Mouse (Mus musculus) cerebellum, postnatal 14 days (tissue): ENCODE results near the gene Plekha5.

ENCODE experiments used
- DNase-seq, 2 experiments: peaks; one replicate each; pipeline ENCODE4 v3.0.0; 2021; ENCODE audit warnings: mixed read lengths in 2 of 2

The Plekha5 gene

DNA sequence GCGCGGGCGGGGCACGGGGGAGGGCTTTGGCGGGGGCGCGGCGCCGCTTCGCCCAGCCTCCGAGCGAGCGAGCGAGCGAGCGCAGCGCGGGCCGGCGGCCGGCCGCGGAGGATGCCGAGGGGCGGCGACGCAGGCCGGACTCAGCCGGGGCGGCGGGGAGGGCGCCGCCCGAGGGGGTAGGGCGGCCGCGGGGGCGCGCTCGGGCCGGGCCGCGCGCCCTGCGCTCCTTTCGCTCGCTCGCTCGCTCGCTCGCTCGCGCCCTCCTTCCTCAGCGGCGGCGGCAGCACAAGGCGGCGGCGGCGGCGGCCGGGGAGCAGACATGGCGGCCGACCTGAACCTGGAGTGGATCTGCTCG is at the start of gene Plekha5:
Plekha5 (plus strand) TSS at position 209 of the 355 bp plus-strand sequence.
- DNase-seq, result peak; percentile 78 to 80

DNA sequence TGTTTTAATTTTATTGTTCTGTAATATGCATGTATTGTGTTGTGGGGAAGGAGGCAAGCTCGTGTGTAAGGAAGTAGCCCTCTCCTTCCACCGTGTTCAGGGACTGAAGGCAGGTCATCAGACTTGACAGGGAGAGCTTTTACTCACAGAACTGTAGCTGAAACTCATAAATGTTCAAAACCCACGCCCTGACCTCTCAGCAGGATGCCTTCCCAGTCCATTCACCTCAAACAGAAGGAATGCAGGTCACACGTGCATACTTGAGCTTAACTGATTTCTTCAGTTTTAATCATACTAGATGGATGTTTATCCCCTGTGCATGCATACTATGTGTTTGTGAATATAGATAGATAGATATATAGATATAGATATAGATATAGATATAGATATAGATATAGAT is 48.2 kb upstream of the Plekha5 start:
- no peak for DNase-seq

DNA sequence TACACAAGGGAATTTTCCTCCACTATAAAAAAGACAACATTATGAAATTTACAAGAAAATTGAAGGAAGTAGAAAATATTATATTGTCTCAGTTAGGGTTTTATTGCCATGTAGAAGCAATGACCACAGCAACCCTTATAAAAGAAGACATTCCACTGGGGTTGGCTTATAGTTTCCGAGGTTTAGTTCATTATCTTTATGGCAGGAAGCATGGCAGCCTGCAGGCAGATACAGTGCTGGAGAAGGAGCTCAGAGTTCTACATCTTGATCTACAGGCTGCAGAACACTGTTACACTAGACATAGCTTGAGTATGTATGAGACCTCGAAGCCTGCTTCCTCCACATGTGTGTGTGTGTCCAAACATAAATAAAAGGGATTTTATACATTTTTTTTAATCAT is 43.3 kb upstream of the Plekha5 start:
- DNase-seq, result no peak

DNA sequence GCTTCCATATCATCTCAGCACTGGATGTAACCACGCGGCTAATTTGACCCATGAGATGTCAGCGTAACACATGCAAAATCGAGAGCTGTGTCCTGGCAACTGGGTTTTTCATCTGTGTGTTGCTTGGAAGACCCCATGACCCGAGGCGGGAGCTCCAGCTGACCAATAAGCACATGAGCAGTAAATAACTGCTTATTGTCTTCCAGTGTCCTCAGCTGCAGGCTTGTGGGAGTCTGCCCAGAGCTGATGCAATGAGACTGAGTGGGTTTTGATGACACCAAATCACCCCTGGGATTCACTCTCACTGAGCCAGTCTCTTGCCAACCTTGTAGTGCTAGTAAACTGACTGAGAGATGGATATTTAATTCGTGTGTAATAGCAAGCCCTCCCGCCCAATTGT is 42.7 kb upstream of the Plekha5 start:
- DNase-seq, result no peak

DNA sequence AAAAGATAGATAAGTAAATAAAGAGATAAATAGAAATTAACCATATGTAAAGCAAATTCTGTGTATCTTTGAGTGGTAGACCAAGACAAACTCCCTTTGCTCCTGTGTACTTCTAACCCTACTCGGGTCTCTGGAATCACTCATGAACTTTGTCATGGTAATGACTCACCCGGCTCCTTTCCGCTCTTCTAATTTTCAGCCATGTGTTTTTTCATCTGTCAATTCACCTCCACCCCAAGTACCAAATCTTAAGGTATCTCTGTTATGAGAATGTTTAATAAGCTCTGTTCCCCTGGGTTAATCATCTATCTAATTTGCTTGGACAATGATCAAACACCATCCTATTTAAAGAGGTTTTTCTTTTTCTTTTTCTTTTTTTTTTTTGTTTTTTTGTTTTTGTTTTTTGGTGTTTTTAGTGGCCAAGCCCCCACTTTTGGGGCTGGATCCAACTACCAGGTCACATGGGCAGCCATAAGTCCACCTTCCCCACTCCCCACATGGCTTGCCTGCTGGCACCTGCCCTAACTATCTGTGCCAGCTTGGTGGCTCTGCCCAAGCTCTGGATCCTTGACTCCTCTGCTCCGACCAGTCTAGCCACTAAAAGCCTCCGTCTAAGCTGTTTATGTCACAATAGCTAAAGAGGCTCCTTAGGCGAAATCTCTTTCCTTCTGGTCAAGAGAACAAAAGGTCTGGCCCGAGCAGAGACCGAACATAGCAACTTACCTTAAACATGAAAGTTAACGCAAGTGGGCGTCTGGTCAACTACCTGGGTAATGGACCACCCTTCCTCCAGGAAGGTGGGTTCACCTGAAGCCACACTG is 40.1 kb upstream of the Plekha5 start:
- peak; percentile 42 to 52 for DNase-seq

DNA sequence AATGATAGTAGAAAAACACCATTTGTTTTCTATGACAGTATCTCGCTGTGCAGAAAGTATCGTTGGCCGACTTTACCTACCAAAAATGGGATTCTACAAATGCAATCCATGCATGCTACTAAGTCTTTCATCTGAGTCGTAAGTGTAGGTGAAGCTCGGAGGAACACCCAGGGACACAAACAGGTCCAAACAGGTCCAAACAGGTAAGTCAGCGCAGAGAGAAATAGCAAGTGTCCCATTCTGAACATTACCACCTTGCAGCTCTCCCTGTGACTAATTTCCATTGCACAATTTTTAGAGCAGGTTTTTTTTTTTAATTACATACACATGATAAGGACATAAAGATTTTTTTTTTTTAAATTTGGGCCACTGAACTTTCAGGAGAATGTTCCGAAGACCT is 27.2 kb upstream of the Plekha5 start:
- DNase-seq, result no peak

DNA sequence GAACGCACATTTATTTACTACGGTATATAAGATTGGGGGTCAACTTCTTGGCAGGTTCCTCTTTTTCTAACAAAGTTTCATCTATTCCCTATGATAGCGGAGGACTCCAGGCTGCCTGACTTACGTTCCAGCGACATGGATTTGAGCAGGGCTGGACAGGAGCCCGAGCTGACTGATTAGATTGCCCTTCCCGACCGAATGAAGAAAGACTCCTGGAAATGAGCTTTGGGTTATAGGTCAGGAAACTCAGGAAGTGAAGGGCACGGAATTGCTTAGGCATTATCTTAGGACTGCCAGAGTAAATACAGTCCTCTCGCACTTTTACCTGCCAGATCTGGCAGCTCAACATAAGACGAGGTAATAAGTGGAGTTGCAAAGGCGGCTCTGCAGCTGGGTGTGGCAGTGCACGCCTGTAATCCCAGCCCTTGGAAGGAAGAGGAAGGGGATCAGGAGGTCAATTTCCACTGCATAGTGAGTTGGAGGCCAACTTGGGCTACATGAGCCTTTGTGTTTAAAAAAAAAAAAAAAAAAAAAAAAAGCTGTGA is 21.0 kb upstream of the Plekha5 start:
- no peak for DNase-seq

DNA sequence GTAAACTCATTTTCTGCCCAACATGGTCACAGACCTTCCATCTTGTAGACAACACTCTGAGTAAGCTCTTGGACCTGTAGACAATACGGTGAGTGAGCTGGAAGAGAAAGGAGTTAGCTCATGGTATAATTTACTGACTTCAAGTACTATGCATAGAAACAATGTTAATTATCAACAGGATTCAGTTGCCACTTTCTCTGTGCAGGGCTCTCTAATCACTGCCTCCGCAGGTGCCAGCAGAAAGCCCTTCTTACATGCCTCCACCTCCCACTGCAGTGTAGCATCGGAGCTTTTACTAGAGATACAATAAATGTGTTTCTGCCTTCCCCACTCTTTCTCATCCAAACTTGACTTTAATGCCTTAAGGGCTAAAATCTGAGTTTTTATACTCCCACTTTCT is 11.9 kb upstream of the Plekha5 start:
- no peak for DNase-seq

DNA sequence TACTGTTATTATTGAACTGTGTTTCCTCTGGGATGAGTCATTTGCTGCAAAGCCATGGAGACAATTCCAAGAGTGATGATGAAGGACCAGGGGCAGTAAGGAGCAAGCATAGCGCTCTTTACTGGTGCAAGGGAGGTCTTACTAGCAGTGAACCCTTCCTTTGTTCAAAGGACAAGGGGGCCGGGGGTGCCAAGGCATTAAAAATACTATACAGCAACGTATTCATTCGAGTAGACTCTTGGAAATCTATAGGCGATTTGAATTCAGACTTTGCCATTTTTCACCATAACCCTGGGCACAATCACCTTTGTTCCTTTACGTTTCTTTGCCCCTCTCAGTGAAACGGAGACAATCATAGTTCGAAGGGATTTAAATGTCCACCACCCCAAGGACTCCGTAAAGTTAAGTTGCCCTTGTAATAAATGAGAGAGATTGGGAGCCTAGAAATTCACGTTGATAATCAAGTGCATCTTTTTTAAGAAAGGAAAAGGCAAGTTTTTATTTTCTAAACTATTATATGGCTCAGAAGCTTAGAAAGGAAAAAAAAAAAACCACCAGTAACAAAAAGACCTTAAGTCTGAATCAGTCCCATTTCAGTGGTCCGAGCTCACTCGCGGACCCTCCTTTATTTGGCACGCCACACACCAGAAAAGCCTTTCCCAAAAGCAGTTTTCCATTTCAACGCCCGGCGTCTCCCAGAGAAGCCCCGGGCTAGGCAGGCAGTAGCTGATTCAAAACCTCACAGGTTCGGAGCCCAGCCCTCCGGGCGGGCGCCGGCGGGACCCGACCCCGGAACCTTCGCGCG is 611 bp upstream of the Plekha5 start:
- peak; percentile 15 to 27 for DNase-seq

DNA sequence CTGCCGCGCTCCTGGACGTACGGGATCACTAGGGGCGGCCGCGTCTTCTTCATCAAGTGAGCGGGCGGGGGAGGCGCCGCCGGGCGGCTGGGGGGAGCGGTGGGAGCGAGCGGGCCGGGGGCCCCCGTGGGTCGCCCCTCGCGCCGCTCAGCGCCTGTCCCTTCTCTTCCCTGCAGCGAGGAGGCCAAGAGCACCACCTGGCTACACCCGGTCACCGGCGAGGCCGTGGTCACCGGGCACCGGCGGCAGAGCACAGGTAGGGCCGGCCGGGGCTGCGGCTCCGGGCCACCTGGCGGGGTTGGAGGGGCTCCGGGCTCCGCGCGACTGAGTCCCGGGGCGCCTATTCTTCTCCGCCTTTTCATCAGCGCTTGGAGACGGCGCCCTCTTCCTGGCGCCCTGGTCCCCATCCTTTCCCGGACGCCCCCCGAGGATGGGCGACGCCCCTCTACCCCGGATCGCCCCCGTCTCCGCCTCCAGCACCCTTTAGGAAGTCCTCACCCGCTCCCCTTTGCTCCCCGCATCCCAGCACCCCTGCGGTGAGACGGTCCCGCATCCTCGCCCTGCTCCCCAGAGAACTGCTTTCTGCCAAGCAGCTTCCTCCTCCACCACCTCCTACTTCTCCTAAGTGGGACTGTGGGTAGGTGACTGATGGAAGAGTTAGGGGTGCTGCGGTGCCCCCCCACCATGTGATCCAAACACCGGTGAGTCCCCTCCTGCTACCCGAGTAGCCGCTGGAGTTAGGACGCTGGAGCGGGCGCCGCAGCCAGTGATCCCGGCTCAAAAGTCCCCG is 542 bp downstream of the Plekha5 start:
- peak; percentile 71 to 80 for DNase-seq

DNA sequence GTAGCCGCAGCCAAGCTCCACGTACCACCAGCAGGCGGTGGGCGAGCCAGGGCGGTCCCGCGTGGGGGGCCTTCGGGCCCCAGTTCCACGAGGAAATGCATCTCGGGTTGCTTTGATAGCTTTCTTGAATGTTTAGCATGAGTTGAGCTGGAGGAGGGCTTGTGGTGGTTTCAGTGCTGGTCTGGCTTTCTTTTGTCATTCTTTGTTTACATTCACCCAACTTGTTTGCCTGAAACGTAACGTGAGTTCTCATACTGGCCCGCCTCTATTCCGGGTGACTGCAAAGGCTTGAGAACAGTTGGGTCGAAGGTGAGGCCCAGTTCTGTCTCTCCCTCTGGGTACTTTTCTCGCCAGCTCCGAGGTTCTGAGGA is 1.1 kb downstream of the Plekha5 start:
- peak in 1 of 2 experiments; percentile 19 for DNase-seq

DNA sequence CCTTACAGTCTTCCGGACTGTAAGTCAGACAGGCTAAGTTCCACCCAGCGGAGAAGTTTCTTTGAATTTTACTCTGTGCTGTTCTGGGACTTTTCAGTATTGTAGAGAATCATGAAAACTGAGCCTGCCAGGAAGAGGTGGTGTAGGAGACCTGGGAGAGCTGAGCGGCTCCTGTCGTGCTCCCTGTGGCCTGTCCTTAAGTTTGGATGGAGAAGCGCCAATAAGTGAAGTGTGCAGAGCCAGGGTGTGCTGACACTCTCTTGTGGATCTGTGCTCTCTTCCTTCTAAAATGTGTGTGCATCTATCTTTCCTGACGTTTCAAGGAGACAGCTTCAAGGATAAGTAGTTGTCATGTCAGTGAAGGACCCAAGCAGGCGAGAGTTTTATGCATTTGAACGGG is 5.4 kb downstream of the Plekha5 start:
- DNase-seq, result no peak

DNA sequence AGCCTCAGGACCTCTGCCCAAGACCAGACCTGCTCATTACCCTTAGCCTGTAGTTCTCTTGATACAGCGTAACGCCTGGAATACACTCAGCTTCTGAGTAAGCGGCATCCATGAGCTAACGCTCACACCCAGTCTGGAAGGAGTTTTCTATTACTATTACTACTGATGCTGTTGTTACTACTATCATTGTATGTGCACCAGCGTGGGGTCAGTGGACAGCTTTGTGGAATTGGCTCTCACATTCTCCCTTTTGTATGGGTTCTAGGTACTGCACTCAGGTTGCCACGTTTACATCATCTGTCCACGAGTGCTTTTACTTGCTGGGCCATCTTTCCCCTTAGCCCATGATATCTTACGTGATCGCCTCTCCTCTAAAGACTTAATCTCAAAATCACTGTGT is 8.5 kb downstream of the Plekha5 start:
- no peak for DNase-seq

DNA sequence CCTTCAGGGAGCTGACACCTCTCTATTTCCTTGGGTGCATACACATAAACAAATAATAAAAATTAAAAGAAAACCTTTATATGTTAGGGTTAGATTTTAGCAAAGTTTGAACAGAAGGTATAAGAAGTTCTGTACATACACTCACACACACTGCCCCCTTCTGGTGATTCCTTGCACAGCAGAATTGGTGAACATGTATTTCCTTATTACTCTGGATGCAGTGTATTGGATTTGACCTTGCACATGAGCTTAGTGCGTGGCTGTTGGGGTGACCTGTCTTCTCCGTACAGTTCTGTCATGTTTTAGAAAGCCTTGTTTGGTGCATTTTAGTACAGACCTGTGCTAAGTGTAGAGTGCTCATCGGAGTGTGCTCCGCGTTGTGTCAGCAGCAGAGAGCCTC is 19.5 kb downstream of the Plekha5 start:
- peak; percentile 75 to 83 for DNase-seq

DNA sequence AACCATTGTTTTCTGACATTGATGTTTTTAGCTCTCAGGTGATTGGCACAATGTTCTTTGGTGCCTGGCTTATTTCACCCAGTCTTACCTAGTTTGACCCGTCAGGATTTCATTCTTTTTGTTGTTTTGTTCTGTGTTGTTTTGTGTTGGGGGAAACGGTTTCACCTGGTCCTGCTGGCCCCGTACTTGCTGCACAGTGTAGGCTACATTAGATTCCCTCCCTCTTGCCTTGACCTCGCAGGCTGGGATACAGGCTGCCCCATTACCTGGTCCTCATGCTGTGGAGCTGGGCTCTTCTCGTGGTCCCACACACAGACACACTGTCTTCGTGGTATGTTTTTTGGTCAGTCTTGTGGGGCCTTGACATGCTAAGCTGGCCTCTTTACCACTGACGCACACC is 20.3 kb downstream of the Plekha5 start:
- DNase-seq, result no peak

DNA sequence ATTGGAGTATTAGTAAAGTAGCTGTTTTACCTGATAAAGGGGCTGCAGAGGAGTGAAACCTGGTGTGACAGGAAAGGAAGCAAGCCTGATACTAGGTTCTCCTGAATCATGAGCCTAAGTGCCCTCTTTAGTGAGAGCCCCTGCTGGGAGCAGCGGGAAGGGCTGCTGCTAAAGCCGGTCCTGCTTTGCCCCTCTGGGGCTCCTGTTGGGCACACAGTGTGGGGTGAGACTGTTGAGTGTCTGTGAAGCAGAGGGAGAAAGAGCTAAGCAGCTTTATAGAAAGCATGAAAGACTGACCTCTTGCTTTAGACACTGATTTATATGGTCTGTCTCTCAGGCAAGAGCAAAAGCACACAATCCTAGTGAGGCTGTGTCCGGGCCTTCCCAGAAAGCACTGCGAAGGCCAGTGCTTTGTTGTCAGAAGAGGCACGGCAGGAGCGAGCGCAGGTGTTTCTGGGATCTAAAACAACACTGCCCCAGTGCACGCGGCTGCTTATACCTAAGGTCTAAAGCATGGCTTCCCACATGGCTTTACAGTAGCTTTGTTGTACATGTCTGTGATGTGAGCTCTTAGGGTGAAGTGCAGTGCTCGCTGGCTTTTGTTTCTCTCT is 21.1 kb downstream of the Plekha5 start:
- no peak for DNase-seq

DNA sequence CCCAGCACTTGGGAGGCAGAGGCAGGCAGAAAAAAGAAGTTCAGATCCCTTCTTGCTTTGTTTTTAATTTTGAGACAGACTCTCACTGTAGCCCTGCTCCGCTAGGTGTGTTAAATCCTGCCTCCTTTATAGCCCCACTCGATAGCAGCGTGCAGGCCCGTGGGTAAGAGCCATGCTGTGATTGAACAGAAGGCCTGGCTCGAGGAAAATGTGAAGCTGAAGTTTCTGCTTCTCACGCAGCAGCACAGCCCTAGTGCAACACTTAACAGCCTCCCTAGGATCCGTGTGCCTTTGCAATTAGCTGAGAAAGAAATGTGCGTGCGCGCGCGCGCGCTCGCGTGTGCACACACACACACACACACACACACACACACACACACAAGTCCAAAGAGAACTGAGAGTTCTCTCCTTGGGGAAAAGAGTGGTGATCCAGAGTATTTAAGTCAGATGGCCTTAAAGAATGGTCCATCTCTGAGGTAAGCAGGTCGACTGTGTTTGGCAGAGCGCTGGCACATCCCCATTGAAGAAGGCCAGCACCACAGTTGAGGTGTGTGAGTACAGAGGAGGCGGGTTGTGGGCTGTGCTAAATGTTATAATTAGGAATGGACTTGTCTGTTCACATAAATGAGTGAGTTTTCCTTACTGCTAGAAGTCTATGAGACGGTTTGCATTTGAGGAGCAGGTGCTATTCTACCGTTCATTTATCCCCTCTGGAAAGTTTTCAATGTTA is 24.3 kb downstream of the Plekha5 start:
- DNase-seq, result peak in 1 of 2 experiments; percentile 24

DNA sequence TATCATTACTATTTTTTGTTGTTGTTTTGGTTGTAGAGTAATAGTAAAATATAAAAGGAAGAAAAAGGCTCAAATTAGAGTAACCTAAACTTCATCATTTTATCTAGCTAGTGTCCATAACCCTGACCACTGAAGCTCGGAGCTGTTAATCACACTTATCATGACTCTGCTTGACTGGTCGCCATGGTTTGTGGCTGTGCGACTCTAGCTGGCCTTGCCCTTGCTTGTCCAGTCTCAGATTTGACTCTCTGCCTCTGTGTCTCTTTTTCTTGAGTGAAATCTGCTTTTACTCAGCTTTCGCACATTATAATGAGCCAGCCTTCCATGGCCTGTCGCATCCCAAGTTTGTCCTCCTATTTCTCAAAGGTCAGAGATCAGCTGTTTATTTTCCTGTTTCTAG is 26.8 kb downstream of the Plekha5 start:
- DNase-seq, result no peak

DNA sequence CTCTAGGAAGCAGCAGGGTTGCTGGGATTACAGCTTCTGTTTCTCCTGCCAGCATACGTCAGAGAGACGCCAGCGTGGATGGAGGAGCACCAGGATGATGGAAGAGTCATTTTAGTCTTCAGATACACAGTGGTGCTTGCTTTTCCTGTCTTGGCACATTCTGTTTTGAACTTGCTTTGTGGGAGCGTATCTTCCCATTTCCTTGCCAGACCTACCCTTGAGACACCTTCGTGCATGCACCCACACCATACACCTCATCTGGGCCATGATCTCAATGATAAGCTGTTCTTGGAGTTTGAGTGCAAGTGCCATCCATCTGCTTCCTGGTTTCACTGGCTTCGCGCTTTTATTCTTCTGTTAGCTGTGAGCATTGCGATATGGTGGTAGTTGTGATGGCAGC is 28.9 kb downstream of the Plekha5 start:
- DNase-seq, result no peak

DNA sequence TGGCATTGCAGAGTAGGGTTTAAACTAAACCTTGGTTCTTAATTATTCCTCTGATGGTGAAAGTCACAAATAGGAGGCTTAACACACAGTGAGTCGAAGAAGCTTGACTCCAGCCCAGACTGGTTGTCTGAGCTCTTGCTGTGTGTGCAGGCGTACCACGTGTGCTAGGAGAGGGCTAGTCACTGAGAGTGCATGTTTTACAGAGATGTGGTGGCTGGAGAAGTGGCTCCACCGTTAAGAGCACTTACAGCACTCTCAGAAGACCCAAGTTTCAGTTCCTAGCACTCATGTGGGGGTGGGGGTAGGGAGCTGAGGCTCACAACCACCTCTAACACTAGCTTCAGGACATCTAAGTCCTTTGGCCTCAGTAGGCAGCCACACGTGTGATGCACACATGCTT is 29.6 kb downstream of the Plekha5 start:
- DNase-seq, result no peak

DNA sequence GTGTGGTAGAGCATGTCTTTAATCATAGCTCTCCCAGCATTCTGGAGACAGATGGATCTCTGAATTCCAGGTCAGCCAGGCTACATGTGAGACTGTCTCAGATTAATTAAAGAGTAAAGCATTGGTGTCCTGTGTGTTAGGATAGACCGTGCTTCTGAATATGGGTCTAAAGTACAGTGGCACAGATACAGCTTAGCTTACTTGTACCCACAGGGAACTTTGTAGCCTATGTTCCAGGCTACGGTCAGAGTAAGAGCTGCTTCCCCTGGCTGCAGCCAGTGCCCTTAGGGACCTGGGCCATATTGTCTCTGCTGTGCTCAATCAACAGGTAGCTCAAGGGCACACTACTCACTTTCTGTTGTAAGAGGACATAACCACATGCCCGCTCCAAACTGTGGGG is 30.5 kb downstream of the Plekha5 start:
- no peak for DNase-seq

DNA sequence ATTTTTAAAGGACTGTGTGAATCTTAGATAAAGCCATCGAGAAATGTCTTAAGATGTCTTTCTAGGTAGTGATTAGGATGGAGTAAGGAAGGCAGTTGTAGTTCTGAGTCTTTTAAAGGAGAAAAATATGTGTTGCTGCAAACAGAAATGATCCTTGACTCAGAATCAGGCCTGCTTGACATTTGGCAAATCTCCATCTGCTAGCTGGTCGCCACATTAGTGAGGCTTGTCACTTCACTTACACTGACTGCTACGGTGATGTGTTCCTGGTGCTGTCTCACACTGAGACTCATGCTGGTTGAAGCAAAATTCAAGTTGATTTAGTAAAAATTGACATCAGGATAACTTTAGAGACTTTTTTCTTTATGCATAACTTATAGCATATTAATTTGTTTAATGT is 32.0 kb downstream of the Plekha5 start:
- peak in 1 of 2 experiments; percentile 51 for DNase-seq
